ENCODE assay signal across 31 mouse cellular contexts in the genomic region with DNA sequence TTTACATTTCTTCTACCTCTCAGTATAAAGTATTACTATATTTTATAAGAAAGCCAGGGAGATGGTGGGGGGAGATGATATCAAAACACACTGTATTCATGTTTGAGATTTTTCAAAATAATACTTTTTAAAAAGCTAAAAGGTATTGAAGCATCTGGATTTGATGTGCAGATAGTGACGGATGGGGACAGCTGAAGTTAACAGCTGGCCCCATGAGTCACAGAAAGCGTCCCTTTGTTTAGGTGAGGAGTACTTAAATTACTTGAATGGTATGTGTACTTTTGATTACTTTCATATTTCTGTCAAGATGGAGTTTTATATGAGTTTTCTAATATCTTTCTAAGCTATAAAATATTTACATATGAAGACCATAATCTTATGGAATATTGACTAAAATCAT.
"Had no signal": no experiment of that assay in that cellular context is flagged by ENCODE, and none has a peak within 500 bp of the region (broad histone marks: within the 10 kb centered on the region; RNA-seq: fewer than 3 reads in every experiment).

No protein-coding gene starts in this region.

- H3K9me3 ChIP-seq: limb, embryonic 12.5 days; limb, embryonic 13.5 days; limb, embryonic 15.5 days; liver, embryonic 12.5 days; liver, embryonic 13.5 days; liver, embryonic 15.5 days; lung, embryonic 15.5 days; midbrain, embryonic 10.5 days; midbrain, embryonic 12.5 days; midbrain, embryonic 13.5 days; midbrain, embryonic 15.5 days; neural tube, embryonic 12.5 days had no signal

- H3K9ac ChIP-seq: limb, embryonic 12.5 days; limb, embryonic 13.5 days; limb, embryonic 15.5 days; liver, embryonic 12.5 days; liver, embryonic 13.5 days; liver, embryonic 14.5 days; liver, embryonic 15.5 days; liver, postnatal 0 days; lung, embryonic 14.5 days; lung, embryonic 15.5 days; midbrain, embryonic 12.5 days; midbrain, embryonic 13.5 days; midbrain, embryonic 15.5 days; neural tube, embryonic 12.5 days had no signal

- H3K4me1 ChIP-seq: limb, embryonic 12.5 days; limb, embryonic 13.5 days; limb, embryonic 15.5 days; liver, embryonic 12.5 days; liver, embryonic 13.5 days; liver, embryonic 15.5 days; lung, embryonic 15.5 days; midbrain, embryonic 10.5 days; midbrain, embryonic 12.5 days; midbrain, embryonic 13.5 days; midbrain, embryonic 15.5 days; neural tube, embryonic 12.5 days had no signal

- ATAC-seq: liver, embryonic 12.5 days; liver, postnatal 0 days; lung, postnatal 0 days; midbrain, embryonic 13.5 days; midbrain, embryonic 15.5 days; midbrain, embryonic 16.5 days had no signal

- DNase-seq: left cerebral cortex, postnatal 4 days; liver; liver, embryonic 13.5 days; liver, postnatal 0 days; lung, adult 18-20 months; lung, adult 2 months; lung, embryonic 14.5 days; lung, postnatal 10 days; lung, postnatal 14 days; lung, postnatal 36 days; lung, postnatal 4 days; midbrain, embryonic 14.5 days had no signal

- H3K27me3 ChIP-seq: limb, embryonic 12.5 days; limb, embryonic 13.5 days; limb, embryonic 15.5 days; liver, embryonic 12.5 days; liver, embryonic 13.5 days; liver, embryonic 15.5 days; lung, embryonic 15.5 days; megakaryocyte, embryonic 14.5 days; midbrain, embryonic 12.5 days; midbrain, embryonic 13.5 days; midbrain, embryonic 15.5 days; neural tube, embryonic 12.5 days had no signal

- H3K27ac ChIP-seq: left cerebral cortex, adult 2 months; limb, embryonic 12.5 days; limb, embryonic 13.5 days; limb, embryonic 15.5 days; liver, embryonic 12.5 days; liver, embryonic 13.5 days; liver, embryonic 14.5 days; liver, embryonic 15.5 days; lung, embryonic 15.5 days; macrophage; midbrain, embryonic 10.5 days; midbrain, embryonic 12.5 days; midbrain, embryonic 13.5 days; midbrain, embryonic 15.5 days; neural tube, embryonic 12.5 days had no signal

- H3K4me3 ChIP-seq: left cerebral cortex, adult 2 months; limb, embryonic 12.5 days; limb, embryonic 13.5 days; limb, embryonic 15.5 days; liver, embryonic 12.5 days; liver, embryonic 13.5 days; liver, embryonic 15.5 days; lung, embryonic 15.5 days; megakaryocyte, embryonic 14.5 days; midbrain, embryonic 10.5 days; midbrain, embryonic 12.5 days; midbrain, embryonic 13.5 days; midbrain, embryonic 15.5 days; neural tube, embryonic 12.5 days had no signal

- H3K36me3 ChIP-seq: liver, embryonic 12.5 days; midbrain, embryonic 10.5 days; midbrain, embryonic 12.5 days; midbrain, embryonic 13.5 days; midbrain, embryonic 15.5 days had no signal

- H3K4me2 ChIP-seq: limb, embryonic 12.5 days; limb, embryonic 13.5 days; limb, embryonic 15.5 days; liver, embryonic 11.5 days; liver, embryonic 12.5 days; liver, embryonic 13.5 days; liver, embryonic 15.5 days; lung, embryonic 14.5 days; lung, embryonic 15.5 days; midbrain, embryonic 11.5 days; midbrain, embryonic 12.5 days; midbrain, embryonic 13.5 days; midbrain, embryonic 15.5 days; neural tube, embryonic 12.5 days had no signal
